Mouse (Mus musculus): Measurements from ENCODE around the gene Fam161a. TPM values are rescaled to one million over a fixed set of nuclear protein-coding genes. Genes with fewer than 3 reads are reported as not detected.

Gene Fam161a
- 2.2 TPM in 2 replicates for polyA plus RNA-seq (2012; rRNA removed)

DNA sequence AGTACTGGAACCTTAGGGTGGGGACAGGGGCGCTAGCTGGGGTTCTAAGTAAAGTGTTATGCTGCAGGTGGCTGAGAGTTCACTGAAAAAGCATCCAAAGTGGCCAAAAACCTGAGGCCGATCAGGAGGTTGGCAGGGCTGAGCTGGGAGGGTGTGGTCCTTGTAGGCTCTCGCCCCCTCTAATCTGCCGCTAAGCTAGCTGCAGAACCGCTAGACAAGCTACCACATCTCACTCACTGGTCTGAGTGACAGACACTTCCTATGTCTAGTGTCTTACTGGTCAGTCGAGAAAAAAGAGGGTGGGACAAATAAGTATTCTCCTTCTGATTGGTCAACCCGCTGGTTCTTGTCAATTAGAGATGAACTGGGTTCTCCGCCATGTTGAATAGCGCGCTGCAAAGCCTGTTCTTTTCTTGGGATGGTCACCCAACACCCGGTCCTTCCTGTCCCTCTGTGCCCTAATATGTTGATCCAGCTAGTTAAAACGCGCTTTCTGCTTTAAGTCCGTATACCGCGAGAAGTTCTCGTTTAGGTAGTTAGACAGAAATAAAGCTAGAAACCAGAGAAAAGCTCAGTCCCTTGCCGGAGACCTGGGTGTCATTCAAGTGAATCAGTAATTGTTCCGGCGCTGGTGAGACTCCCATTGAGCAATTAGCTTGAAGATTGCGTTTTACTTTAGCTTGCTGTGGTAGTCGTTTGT lies at the start of gene Fam161a:
Gene Fam161a, plus strand, starts transcription at position 51 of the 700 bp plus-strand sequence.

DNA sequence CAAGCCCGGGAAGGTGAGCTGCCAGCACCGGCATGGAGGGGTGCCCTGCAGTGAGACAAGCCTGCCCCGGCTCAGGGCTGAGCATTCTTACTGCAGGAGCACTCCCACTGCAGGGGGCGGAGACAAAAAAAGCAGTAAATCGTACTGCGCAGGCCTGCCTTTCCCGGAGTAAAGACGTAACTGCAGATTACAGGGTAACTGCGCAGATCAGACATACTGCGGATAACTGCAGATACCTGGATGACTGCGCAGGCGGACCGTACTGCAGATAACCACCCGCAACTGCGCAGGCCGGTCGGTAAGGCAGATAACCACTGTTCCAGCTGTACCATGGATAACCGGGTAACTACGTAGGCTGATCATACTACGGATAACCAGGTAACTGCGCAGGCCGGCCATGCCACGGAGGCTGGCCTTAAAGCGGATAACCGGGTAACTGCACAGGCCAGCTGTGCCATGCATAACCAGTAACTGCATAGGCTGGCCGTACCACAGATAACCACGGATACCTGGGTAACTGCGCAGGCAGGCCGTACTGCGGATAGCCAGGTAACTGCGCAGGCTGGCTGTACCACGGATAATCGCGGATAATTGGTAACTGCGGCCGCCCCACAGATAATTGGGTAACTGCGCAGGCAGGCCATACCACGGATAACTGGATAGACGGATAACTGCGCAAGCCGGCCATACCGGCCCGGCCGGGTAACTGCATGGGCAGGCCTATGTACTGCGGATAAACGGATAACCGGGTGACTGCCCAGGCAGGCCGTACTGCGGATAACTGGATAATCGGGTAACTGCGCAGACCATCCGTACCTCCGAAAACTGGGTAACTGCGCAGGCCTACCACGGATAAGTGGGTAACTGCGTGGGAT lies 35.3 kb upstream of the Fam161a start, which contains the start of gene Zrsr1:
Gene Zrsr1, plus strand, starts transcription at position 171 of the 875 bp plus-strand sequence.

GRCm38 (mm10) chr11:22981984-22982757 lies 25.2 kb upstream of the Fam161a start, which contains the start of the genes Gm28048 and Commd1:
Gene Gm28048, minus strand, starts transcription at chr11:22982090.
Gene Commd1, minus strand, starts transcription at chr11:22982382.

GRCm38 (mm10) chr11:22990393-22991126 lies 16.8 kb upstream of the Fam161a start, which contains the start of gene Cct4:
Gene Cct4, plus strand, starts transcription at chr11:22990519.

Other genes with a start within 250 kb of the Fam161a start
- gene B3gnt2, start 146.6 kb upstream of the Fam161a start, polyA plus RNA-seq (2012; rRNA removed), result 6.2 and 6.4 TPM in 2 replicates
- 10.1 and 10.6 TPM in 2 replicates for gene Zrsr1, start 35.5 kb upstream of the Fam161a start, polyA plus RNA-seq (2012; rRNA removed)
- gene Gm28048, start 25.4 kb upstream of the Fam161a start, polyA plus RNA-seq (2012; rRNA removed), result 5.2 and 5.6 TPM in 2 replicates
- 35.8 and 39.6 TPM in 2 replicates for gene Commd1, start 25.1 kb upstream of the Fam161a start, polyA plus RNA-seq (2012; rRNA removed)
- gene Cct4, start 17.0 kb upstream of the Fam161a start, polyA plus RNA-seq (2012; rRNA removed), result 47.8 and 49.4 TPM in 2 replicates
- gene Xpo1, start 248.5 kb downstream of the Fam161a start, polyA plus RNA-seq (2012; rRNA removed), result 16.0 and 17.2 TPM in 2 replicates